Mouse (Mus musculus) lung, postnatal 0 days (tissue): ENCODE measurements around the gene Ran.

Experiments used
- CTCF ChIP-seq: IDR thresholded peaks from 2 replicates; pipeline ENCODE4 v1.5.1; 2016; ENCODE audit warnings: antibody characterized with exemption, mild to moderate bottlenecking
- EP300 ChIP-seq: IDR thresholded peaks from 2 replicates; pipeline ENCODE4 v1.6.1; 2016; ENCODE audit warnings: antibody characterized with exemption, mild to moderate bottlenecking, control low read depth

- TF ChIP-seq EP300 (no peak), CTCF (no peak)
Measured at GRCm38 (mm10) chr5:129051910-129052309, 32.0 kb downstream of the Ran start.
